Mouse (Mus musculus) kidney, adult 2 months (tissue): Measurements from ENCODE around the gene F5. TPM values are rescaled to one million over a fixed set of nuclear protein-coding genes. Genes with fewer than 3 reads are reported as not detected.
A peak's percentile ranks its signal among the peaks of the same experiment; 100 is the strongest.

Experiments
- DNase-seq: peaks from one replicate; pipeline ENCODE4 v3.0.0; 2021
- H3K27ac ChIP-seq: fragments of 200-500 bp; 2 replicates; pipeline ENCODE4 v1.5.1; 2012; ENCODE audit warnings: low read depth, low read length, control low read depth, inconsistent platforms; ENCODE audit not compliant: insufficient read depth
- H3K27me3 ChIP-seq: fragments of 200-500 bp; replicated peaks from 2 replicates; pipeline ENCODE4 v1.6.1; 2012; ENCODE audit warnings: mild to moderate bottlenecking, moderate library complexity, low read length, inconsistent platforms; ENCODE audit not compliant: control insufficient read depth, insufficient read depth
- H3K36me3 ChIP-seq: fragments of 200-500 bp; 2 replicates; pipeline ENCODE4 v1.6.1; 2012; ENCODE audit warnings: mild to moderate bottlenecking, moderate library complexity, low read length, inconsistent platforms; ENCODE audit not compliant: control insufficient read depth, insufficient read depth
- H3K4me1 ChIP-seq: fragments of 200-500 bp; 2 replicates; pipeline ENCODE4 v1.6.1; 2011; ENCODE audit warnings: low read length; ENCODE audit not compliant: control insufficient read depth, insufficient read depth
- H3K4me3 ChIP-seq: fragments of 200-500 bp; 2 replicates; pipeline ENCODE4 v1.5.1; 2011; ENCODE audit warnings: mild to moderate bottlenecking, low read depth, low read length, control low read depth; ENCODE audit not compliant: insufficient read depth
- CTCF ChIP-seq: fragments of 200-500 bp; conservative IDR thresholded peaks from 2 replicates; pipeline ENCODE4 v1.5.1; 2011; ENCODE audit warnings: low read depth, mild to moderate bottlenecking, control low read depth, low read length, moderate library complexity, mixed read lengths; ENCODE audit not compliant: insufficient read depth, insufficient read length
- POLR2A ChIP-seq: fragments of 200-500 bp; IDR thresholded peaks from one replicate; pipeline ENCODE4 v1.6.1; 2011; ENCODE audit warnings: low read depth, low read length, control low read depth
- WGBS: fragments of 180-500 bp; shearing (Covaris S2); methylation state at CpG from one replicate; pipeline ENCODE4 v1.1.7; 2018; 5-methylcytosine and 5-hydroxymethylcytosine counted together
- polyA plus RNA-seq: library from polyadenylated mRNA; depleted of rRNA; stranded (reverse); fragments of >200 nt; gene quantifications from 2 replicates; pipeline ENCODE4 v1.2.3, GENCODE M21; 2012

Gene F5
- polyA plus RNA-seq, 1 experiment, result 3.9 TPM

DNA sequence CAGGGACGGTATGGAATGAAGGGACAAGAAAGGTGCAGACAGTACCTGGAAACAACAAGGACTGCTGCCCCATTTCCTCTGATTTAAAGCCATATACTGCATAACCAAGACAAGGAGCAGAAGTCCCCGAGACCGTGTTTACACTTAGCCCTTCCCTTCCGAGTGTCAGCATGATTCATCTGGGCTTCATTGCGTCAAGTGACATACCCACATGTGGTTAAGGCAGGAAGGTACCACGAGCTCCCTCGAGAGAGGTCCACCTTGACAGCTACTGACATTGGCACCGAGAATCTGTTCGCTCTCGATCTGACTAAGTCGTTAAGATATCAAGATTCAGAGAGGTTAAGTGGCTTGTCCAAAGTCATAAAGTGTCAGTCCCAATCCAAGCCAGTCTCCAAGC is 15.7 kb upstream of the F5 start:
- DNase-seq, result no peak
- Histone ChIP-seq H3K4me3 (no peak overlapping the region), H3K36me3 (no peaks in the 10 kb centered on the region), H3K4me1 (no peaks in the 10 kb centered on the region), H3K27ac (no peak overlapping the region), H3K27me3 (no peaks in the 10 kb centered on the region)
- TF ChIP-seq CTCF, result no peak
- no peak for TF ChIP-seq POLR2A
- WGBS, result 31% methylated on average over 11 of the region's 11 CpGs

DNA sequence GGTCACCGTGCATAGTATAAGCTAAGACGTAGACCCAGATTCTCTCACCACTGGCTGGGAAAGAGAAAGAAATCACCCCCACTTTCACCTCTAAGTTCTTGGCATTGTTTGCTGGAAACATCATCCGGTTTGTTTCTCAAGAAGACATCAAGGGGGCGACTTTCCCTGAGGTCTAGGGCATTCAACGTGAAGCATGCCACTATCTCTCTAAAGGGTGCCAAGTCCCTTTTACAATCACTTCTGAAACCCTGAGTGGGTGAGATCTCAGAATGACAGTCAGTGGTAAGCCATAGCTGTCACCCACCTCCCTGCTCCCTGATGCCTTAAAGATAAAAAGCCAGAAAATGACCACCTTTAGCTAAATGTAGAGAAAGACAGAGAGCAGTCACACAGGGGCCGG is 15.0 kb upstream of the F5 start:
- H3K4me3 ChIP-seq, result no peak overlapping the region
- TF ChIP-seq CTCF (no peak), POLR2A (no peak)
- WGBS, result 61% methylated on average over 6 of the region's 6 CpGs

DNA sequence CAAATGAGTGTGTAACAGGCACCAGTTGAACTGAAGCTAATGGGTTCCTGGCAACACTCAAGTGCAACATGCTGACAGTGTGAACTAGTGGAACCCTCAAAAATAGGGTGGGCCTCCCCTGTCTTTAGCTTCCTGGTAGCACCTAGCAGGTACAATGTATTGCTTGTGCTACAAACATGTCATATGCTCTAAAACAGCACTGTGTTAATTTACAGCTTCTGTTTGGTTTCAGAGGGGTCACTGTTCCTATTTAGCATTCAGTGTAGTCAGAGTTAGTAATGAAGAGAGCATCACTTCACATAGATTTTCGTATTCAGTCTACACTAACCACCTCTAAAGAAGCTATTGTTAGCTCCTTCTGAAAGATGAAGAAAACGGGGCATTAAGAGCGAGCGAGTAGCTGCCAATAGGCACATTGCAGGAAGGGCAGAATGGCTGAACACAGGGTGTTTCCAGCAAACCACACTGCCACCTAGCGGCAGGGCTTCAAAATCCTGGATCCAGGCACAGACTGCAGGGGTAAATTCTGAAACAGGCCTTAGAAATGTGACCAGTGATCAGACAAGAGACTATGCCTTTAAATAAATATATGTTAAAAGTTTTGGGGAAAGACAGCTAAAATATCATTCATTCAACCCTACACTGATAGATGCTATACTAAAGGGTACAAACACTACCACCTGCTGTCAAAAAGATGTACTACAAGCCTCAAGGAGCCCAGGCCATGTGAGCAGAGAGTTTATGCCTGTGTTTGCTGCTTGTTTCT is 13.1 kb upstream of the F5 start:
- peak; percentile 79 for DNase-seq
- TF ChIP-seq CTCF, result peak; percentile 94
- no peak for TF ChIP-seq POLR2A
- no peaks in the 10 kb centered on the region for H3K36me3 ChIP-seq
- H3K4me3 ChIP-seq, result no peak overlapping the region
- H3K27me3 ChIP-seq, result no peaks in the 10 kb centered on the region
- WGBS, result 5% methylated on average over 5 of the region's 5 CpGs
- no peak overlapping the region for H3K27ac ChIP-seq
- H3K4me1 ChIP-seq, result no peaks in the 10 kb centered on the region

More for the DNA sequence above, 15.0 kb upstream of the F5 start:
- Histone ChIP-seq H3K27me3 (no peaks in the 10 kb centered on the region), H3K4me1 (no peaks in the 10 kb centered on the region), H3K36me3 (no peaks in the 10 kb centered on the region), H3K27ac (no peak overlapping the region)
- DNase-seq, result no peak

DNA sequence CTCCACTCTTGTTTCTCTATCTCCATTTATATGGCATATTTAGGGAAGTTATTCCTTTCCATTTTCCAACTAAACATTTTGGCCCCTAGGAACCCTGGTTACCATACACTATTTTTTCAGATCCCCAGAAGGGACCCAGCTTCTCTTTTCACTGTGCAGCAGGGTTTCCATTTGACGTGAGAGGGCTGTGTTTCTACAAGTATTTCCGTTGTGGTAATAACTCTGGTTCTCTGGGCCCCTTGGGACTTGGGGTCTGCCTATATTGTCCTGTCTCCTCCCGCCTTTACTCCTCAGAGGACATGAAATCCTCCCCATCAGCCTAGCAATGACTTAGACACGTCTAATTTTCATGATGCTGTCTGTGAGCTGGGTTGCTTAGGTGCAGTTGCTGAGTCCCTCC is 12.2 kb upstream of the F5 start:
- no peak overlapping the region for H3K27ac ChIP-seq
- WGBS, result 74% methylated on average over 4 of the region's 4 CpGs
- H3K4me3 ChIP-seq, result no peak overlapping the region
- H3K27me3 ChIP-seq, result no peaks in the 10 kb centered on the region
- no peaks in the 10 kb centered on the region for H3K4me1 ChIP-seq
- no peaks in the 10 kb centered on the region for H3K36me3 ChIP-seq
- no peak for DNase-seq
- TF ChIP-seq POLR2A, result no peak
- TF ChIP-seq CTCF, result no peak

DNA sequence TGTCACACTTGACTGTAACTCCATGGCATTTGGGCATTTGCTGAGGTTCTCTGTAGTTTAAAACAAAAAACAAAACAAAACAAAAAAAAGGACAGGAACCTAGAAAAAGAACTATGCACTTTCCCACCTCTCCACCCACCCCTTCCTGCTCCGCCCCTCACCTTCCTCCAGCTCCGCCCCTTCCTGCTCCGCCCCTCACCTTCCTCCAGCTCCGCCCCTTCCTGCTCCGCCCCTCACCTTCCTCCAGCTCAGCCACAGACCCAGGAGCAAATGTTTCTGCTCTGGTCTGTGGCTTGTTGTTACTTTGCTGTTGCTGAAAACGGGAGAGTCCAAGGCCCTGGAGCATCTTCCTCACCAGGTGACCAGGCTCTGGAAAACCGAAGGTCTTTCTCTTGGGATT is 2.6 kb upstream of the F5 start:
- Histone ChIP-seq H3K27ac (no peak overlapping the region), H3K4me3 (no peak overlapping the region), H3K36me3 (no peaks in the 10 kb centered on the region), H3K27me3 (no peaks in the 10 kb centered on the region), H3K4me1 (no peaks in the 10 kb centered on the region)
- WGBS, result 96% methylated on average over 7 of the region's 7 CpGs
- DNase-seq, result no peak
- no peak for TF ChIP-seq POLR2A
- TF ChIP-seq CTCF, result no peak

DNA sequence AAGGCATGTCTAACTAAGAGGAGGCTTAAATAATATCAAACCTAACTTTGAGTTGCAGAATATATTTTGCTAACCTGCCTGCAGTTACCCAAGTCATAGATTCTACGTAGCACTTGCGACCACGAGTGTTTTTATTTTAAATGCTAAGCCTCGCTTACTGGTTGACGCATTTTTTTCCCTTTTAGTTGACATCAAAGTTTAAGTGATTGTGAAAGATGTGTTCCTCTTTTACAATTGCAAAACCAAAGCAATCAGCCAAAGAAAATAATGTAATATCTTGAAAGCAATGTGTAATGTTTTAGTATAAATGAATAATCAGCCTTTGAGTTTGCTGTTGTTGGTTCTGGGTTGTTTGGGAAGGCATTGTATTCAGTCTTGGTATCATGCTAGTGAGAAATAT is 1.2 kb downstream of the F5 start:
- 80% methylated on average over 5 of the region's 5 CpGs for WGBS
- Histone ChIP-seq H3K27me3 (no peaks in the 10 kb centered on the region), H3K4me1 (no peaks in the 10 kb centered on the region), H3K4me3 (no peak overlapping the region), H3K36me3 (no peaks in the 10 kb centered on the region), H3K27ac (no peak overlapping the region)
- TF ChIP-seq POLR2A, result no peak
- TF ChIP-seq CTCF, result no peak
- DNase-seq, result no peak

DNA sequence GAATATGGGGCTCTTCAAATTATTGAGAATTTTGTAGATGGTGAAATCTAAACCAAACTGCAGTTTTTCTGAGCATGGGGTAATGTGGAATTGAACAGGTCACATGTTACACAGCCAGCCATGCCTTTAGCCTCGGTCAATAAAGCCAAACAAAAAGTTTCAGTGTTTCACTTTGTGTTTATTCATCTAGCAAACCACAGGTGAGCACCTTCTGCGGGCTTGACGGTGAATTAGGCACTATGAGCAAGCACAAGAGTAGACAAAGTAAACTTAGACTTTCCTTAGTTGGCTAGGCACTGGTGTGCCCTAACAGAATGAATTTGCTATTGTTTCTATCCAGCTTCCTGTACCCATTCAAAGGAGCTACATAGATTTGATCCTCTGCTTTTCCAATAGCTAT is 3.3 kb downstream of the F5 start:
- Histone ChIP-seq H3K27ac (no peak overlapping the region), H3K36me3 (no peaks in the 10 kb centered on the region), H3K4me3 (no peak overlapping the region), H3K27me3 (no peaks in the 10 kb centered on the region), H3K4me1 (no peaks in the 10 kb centered on the region)
- 67% methylated on average over 3 of the region's 3 CpGs for WGBS
- DNase-seq, result no peak
- no peak for TF ChIP-seq POLR2A
- no peak for TF ChIP-seq CTCF

DNA sequence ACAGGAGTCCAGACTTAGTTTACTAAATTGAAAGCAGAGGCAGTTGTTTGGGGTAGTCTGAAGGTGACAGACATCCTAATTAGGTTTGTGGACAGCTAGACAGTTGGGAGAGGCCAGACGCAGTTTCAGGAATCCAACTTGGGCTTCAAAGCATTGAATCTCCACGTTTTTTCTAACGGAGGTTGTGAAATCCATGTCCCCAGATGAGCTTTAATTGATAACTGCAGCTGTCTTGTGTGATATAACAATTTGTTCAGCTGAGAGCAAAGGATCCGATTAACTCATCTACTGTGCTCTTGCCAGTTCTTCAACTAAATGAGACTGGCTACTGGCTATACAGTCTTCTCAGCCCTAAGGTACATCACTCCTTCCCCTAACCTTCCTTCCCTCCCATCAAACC is 6.9 kb downstream of the F5 start:
- no peaks in the 10 kb centered on the region for H3K36me3 ChIP-seq
- TF ChIP-seq CTCF, result no peak
- no peak for TF ChIP-seq POLR2A
- no peak overlapping the region for H3K27ac ChIP-seq
- no peak for DNase-seq
- H3K4me3 ChIP-seq, result no peak overlapping the region
- H3K4me1 ChIP-seq, result no peaks in the 10 kb centered on the region
- H3K27me3 ChIP-seq, result no peaks in the 10 kb centered on the region
- WGBS, result 76% methylated on average over 4 of the region's 4 CpGs
